Mouse (Mus musculus): ENCODE data around the gene Cpne9.

The Cpne9 gene

DNA sequence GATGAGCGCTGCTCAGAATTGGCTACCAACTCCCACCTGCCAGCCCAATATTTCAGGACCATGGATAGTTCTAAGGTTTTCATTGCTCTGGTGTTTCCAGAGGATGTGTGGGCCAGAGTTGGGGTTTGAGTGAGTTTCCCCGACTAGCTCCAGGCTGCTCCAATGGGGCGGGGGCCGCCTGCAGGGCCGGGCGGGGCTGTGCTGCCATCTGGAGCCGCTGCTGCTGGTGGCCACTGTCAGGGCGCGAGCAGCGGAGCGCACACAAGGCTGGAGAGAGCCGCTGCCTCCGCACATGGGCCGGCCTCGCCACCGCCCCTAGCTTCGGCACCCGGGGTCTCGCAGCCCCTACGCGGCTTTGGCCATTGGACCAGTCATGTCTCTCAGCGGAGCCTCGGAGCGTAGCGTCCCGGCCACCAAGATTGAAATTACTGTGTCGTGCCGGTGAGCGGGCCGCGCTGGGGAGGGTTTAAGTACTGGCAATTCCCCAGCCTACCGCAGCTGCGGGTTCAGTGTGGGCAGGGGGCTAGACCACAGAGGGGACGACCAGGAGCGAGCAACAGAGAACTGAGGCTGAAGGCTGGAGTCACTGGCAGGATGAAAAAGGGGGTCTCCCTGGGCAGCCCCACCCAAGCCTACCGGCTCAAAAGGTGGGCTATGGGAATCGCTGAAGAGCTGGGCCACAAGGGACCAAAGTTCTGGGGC is at the start of gene Cpne9:
Cpne9 (plus strand) TSS at position 207 of the 702 bp plus-strand sequence.
- peak in 1 of 2 experiments; percentile 38 for DNase-seq (ENCODE audit: low spot score in 2 of 2)

DNA sequence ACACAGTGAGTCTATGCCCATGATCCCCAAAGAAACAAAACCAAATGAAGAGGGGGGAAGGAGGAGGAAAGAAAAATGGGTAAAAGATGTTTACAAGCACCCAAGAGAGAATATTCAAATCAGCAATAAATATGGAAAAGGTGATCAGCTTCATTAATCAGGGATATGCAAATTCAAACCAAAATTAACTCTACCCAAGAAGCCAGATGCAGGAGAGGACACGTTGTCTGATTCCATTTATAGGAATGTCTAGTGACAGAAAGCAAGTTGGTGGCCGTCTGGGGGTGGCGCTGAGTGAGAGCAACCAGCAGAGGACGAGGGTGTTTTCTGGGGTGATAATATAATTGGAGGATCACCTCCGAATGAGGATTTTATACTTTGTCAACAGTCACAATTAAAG is 47.0 kb upstream of the Cpne9 start:
- no peak for DNase-seq (ENCODE audit: low spot score in 2 of 2)

DNA sequence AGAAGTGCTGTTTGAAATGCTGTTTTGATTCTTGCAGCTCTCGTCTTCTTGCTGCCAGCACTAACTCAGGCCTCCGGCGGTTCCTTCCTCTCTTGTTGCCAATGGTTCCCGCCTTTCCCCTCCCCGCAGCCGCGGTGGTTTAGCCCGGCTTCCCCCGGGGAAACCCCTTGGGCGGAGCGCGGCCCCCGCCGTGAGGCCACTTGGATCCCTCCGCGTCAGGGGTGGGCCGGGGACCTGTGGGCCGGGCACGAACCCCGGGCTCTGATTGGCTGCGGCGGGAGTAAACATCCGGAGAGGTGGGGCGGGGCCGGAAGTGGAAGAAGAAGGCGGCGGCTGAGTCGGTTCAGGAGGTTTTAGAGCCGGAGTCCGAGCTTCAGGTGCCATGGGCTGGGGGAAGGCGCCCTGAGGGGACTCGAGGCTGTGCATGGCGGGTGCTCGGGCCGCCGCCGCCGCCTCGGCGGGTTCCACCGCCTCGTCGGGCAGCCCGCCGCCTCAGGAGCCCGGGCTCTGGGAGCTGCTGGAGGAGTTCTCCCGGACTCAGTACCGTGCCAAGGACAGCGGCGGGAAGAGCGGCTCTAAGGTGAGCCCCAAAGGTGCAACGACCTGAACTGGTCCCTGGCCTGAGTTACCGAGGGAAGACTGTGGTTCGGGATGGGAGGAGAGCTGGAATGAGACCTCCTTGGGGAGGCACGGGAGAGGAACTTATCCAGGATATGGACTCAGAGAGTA is 44.4 kb upstream of the Cpne9 start, which contains the start of gene Mtmr14:
Mtmr14 (plus strand) TSS at position 302 of the 729 bp plus-strand sequence.
- DNase-seq (ENCODE audit: low spot score in 2 of 2): peak; percentile 97 to 98

DNA sequence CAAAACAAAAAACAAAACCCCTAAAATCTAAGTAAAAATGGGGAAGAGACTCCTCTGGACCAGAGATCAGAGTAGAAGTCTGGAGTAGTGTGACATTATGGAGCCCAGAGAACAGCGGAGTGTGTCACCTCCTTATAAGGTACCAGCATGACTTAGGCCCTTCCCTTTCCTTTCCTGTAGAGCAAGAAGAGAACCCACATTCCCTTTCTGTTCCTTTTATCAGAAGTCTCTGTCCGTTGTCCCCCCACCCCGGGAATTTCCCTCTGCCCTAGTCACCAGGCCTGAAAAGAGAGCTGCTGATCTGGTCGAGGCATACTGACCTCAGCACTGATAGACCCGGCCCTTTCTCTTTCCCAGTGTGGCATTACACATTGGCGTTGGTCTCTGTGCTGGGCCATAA is 43.7 kb upstream of the Cpne9 start:
- DNase-seq (ENCODE audit: low spot score in 2 of 2): no peak

DNA sequence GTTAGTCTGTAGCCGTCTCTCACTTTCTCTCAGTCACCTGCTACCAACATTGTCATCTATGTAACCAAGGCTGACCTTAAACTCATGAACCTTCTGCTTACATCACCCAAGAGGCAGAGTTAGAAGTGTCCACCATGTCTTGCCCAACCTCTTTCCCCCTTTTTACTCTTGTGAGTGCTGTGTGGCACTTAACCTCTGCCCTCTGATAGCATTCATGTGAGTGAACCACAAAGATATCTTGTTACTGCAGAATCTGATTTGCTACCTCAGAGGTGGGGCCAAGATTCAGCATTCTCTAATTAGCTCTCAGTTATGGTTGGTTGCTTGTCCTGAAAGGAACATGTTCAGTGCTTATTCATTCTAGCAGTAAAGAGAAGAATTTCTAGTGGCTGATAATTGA is 39.4 kb upstream of the Cpne9 start:
- no peak for DNase-seq (ENCODE audit: low spot score in 2 of 2)

DNA sequence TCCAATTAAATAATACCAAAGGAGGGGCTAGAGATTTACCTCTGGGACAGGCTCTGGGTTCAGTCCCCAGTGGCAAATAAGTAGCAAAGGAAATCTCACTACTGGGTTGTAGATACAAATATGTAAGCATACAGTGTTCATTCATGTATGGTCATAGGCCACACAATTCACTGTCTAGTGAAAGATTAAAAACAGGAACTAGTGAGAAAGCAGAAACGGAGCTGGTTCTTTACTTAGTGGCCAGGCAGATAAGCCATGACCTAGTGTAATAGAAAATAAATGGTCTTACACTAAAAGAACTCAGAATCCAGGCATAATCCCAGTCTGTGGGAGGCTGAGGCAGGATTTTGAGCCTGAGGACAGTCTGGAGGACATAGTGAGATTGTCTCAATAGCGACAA is 36.5 kb upstream of the Cpne9 start:
- DNase-seq (ENCODE audit: low spot score in 2 of 2): no peak

DNA sequence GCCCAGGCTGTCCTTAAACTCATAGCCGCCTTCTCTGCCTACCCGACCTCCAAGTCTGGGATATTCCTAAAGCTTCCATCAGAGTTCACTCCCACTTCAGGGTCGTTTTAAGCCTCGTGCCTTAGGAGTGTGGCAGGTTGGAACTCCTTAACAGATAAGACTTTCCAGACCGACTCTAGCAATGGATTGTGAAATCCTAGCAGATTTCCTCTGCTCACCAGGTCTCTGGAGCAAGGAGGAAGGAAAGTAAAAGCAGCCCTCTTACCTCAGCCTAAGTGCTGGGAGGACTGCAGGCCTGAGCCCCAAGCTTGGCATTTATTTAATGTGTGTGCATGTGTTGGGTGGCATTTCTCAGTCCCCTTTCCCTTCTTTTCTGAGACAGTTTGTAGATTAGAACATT is 31.3 kb upstream of the Cpne9 start:
- no peak for DNase-seq (ENCODE audit: low spot score in 2 of 2)

DNA sequence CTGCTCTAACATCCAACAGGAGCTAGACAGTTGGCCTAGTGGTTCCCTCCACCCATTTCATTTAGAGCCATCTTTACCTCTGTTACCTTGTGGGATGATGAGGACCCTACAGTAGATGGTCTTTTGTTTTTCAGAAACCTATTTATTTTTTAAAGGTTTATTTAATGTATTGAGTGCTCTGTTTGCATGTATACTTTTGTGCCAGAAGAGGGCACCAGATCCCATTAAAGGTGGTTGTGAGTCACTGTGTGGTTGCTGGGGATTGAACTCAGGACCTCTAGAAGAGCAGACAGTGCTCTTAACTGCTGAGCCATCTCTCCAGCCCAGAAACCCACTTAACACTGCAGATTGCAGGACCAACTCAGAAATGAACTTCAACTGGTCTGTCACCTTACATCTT is 30.2 kb upstream of the Cpne9 start:
- DNase-seq (ENCODE audit: low spot score in 2 of 2): no peak

DNA sequence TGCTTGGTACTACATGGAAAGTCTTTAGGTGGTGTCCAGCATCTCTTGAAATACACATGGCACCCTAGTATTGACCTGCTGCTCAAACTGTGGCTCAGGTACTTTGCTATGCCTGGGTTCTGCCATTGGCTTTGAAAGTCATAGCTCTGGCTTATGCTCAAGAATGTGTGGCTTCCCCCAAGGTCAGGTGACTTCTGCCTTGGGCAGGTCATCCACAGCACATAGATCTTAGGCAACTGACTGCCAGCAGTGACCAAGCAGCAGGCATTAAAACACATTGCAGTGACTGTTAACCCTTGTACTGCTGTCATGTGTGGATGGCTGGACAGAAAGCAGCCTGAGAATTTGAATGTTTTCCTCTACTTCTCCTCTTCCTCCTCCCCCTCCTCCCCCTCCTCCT is 27.2 kb upstream of the Cpne9 start:
- no peak for DNase-seq (ENCODE audit: low spot score in 2 of 2)

DNA sequence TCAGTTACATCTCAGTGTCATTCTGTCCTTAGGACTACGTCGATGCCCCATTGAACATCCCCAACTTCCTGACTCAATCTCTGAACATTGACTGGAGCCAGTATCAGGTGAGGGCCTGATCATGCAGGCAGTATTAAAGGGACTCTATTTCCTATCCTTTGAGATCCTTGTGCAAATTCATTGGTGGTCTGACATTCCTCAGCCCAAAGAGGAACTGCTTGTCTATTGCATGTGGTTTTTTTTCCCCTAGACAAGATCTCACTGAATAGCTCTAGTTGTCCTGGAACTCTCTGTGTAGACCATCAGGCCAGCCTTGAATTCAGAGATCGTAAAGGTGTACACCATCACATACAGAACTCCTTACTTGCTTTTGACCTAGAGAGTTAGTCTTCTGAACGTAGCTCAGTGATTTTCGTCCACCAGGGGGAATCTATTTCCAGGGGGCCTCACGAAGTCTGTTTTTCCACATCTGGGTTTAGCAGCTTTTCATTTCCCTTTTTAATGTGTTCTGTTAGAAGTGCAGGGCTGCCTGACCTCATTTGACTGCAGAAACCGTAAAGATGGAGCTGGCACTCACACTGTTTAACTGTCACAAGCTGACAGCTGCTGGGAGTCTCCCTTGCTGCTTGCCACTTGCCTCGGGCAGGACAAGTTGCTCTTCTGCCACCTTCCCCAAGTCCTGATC is 20.8 kb upstream of the Cpne9 start:
- no peak for DNase-seq (ENCODE audit: low spot score in 2 of 2)

DNA sequence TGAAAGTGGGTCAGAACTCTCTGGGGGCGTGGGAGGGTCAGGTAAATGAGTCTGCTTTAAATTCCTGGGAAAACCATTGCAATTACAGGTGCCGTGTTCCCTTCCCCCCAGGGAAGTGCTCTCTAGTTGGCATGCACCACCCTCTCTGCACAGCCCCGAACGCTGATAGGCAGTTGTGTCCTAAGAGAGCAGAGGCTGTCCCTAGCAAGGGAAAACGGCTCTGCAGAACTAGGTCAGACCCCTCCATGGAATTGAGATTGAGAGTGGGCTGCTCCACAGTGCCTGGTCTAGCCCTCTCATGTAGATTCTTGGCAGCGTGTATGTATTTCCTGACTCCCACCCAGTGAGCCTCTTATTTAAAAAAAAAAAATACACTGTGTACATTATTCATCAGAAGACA is 18.6 kb upstream of the Cpne9 start:
- no peak for DNase-seq (ENCODE audit: low spot score in 2 of 2)

DNA sequence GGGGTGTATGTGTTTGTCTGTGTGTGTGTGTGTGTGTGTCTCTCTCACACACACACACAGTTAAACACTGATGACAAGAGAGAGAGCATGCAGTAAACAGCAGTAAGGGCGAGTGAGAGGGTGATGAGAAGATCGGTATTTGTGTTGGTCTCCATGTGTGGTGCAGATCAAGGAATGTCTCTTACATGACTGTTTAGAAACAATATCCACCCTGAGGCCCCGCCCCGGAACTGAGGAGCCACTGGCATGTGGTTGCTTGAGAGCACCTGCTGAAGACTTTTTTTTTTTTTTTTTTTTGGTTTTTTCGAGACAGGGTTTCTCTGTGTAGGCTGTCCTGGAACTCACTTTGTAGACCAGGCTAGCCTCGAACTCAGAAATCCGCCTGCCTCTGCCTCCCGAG is 17.7 kb upstream of the Cpne9 start:
- DNase-seq (ENCODE audit: low spot score in 2 of 2): no peak

DNA sequence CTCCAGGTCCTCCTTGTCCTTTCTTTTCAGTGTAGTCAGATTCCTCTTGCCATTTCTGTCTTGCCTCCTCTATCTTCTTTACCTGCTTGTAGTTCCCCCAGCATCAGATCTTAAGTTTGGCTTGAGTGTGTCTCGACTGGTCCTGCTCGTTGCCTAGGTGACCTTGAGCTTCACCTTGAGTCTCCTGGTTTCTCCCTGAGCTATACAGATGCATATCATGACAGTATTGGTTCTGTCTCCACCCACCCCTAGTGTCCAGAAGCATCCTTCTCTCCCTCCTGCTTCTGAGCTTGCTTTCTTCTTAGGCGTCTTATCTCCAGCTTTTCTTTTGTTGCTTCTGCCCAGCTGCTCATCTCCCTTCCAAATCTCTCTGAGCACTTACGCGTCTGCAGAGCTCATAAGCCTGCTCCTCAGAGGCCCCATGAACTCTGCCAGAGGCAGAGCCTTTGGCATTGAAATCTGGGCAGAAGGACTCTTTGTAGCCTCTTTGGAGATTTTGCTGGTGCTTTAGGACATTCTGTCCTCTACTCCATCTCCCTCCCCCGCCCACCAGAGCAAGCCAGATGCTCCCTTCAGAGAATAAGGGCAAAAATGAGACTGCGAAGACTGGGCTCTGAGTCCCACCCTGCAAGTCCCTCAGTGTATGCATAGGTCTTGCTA is 15.0 kb upstream of the Cpne9 start:
- DNase-seq (ENCODE audit: low spot score in 2 of 2): no peak

DNA sequence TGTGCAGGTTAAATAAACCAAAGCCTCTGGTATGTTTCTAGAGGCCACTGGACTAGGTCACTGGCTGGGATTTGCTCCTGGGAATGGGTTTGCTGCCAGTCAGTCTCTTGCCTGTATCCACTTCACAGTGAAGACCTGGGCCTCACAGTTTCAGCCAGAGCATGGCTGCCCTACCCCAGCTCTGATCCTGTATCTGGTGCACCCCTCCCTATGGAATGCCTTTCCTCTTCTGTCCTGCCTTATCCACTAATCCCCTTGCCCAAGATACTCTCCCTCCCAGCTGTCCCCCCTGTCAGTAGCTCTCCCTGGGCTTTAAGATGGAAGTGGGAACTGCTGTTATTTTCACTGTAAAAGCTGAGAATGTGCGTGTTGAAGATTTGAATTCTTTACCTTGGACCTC is 14.1 kb upstream of the Cpne9 start:
- no peak for DNase-seq (ENCODE audit: low spot score in 2 of 2)

DNA sequence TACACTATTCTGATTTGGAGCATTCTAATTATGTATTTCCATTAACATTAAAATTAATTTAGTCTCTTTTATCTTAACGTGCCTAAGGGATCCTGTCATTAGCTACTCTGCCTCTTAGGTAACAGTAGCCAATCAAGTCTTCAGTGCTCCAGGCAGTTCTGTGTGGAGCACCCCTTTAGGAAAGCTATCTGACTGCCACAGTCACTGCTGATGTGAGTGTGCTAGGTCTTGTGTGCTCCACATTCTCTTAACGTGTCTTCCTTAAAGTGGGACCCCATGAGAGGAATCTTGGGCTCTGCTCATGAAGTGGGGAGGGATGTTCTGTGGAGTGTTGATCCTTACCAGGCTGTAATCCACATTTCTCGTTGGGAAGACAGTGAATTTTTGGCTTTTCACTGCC is 9.7 kb upstream of the Cpne9 start:
- DNase-seq (ENCODE audit: low spot score in 2 of 2): no peak

DNA sequence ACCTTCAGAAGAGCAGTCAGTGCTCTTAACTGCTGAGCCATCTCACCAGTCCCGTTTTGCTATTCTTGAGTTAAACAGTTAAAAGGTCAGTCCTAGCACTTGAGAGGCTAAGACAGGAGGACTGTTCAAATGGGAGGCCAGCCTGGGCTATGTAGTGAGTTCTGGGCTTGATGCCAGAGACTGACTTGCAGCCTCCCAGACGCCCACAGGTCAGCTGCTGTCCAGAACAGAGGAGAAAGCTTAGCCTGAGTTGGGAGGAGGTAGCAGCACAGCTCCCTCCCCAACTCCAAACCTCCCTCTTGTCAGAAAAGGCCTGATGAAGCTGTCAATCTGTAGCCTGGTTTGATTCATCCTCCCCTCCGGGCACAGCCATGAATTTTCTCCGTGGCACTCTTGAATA is 5.3 kb upstream of the Cpne9 start:
- no peak for DNase-seq (ENCODE audit: low spot score in 2 of 2)

DNA sequence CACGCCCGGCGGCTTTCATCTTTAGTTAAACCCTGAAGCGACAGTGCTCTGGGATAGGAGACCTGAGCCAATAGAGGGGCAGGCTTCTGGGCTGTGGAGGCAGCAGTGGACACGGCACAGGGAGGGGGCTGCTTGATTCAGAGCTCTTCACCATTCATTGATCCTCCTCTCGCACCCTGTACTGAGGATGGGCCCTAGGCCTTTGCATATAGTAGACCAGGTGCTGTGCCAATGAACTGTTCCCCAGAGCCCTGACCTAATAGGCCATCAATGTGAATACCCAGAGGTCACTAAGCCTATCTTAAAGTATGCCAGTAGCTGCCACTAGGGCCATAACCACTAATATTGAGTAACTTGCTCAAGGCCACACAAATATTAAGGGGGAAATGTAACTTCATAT is 431 bp upstream of the Cpne9 start:
- no peak for DNase-seq (ENCODE audit: low spot score in 2 of 2)

DNA sequence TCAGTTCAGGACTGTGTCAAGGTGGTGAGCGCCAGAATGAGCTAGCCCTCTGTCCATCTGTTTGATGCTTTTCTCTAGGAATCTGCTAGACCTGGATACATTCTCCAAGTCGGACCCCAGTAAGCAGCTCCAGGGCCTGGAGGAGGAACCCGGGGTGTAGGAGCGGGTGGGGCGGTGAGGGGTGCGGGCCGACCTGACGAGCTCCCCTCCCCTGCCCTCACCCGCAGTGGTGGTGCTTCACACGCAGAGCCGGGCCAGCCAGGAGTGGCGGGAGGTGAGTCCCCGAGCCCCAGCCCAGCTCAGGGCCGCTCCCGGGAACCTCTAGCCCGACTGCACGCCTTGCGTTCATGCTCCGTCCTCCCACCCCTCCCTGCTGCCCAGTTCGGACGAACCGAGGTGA is 862 bp downstream of the Cpne9 start:
- DNase-seq (ENCODE audit: low spot score in 2 of 2): no peak

DNA sequence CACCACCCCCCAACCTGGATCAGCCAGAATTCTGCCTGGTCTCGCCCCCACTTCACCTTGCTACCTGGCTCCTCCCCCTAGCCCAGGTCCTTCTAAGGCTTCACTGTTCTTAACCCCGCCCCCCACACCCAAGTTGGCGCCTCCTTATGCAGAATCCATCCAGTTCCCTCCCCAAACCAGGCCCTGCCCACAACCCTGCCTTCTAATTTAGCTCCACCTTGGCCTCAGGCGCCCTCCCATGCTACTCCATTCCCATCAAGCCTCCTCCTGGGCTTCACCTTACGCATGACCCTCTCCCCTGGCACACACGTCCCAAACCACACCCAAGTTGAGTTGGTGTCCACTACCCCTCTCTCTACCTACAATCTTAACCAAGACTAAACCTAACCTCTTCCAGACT is 1.4 kb downstream of the Cpne9 start:
- DNase-seq (ENCODE audit: low spot score in 2 of 2): no peak

DNA sequence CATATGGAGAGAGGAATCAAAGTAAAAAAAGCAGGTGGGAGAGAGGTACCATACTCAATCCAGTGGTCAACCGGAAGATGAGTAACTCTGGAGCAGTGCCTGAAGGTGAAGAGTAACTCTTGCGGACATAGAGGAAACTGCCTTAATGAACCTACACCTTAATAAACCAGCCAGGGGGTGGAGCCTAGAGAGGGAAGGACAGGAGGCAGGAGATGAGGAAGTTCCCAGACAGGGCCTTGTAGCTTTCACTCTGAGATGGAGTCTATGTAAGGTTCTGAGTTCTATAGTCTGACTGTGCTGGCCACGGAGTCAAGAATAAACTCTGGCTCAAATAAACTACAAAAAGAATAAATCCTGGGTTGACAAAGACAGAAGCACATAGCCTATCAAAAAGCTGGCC is 2.8 kb downstream of the Cpne9 start:
- DNase-seq (ENCODE audit: low spot score in 2 of 2): no peak

DNA sequence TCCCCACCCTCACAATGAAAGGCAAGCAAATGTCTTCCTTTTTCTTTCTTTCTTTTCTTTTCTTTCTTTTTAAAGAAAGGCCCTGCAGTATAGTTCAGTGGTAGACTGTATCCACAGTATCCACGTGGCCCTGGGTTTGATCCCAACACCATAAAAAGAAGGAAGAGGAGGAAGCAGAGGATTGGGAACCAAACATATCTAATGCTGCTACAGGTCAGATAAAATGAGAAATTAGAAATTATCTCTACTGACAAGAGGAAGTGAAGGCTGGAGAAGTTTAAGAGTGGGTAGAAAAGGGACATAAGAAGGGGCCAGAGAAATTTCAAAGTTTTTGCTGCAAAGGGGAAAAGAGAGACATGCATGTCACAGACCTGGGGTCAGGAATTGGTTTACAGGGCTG is 4.2 kb downstream of the Cpne9 start:
- DNase-seq (ENCODE audit: low spot score in 2 of 2): no peak

DNA sequence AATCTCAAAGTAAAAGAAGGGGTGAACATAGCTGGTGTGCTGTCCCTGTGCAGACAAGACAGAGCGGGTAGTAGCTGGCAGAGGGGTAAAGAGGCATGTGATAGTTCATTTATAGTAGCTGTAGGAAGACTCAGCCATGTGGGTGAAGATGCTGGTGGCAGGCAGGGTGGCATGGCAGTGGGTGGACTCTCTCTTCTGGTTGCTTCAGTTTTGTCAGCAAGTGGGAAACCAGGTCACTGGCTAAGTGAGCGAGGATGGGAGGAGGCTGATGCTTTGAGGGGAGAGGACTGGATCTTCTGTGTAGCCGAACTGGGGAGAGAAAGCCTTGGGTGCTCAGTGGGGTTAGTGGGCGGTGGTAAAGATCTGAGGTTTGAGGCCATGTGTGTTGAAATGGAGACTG is 5.1 kb downstream of the Cpne9 start:
- no peak for DNase-seq (ENCODE audit: low spot score in 2 of 2)

DNA sequence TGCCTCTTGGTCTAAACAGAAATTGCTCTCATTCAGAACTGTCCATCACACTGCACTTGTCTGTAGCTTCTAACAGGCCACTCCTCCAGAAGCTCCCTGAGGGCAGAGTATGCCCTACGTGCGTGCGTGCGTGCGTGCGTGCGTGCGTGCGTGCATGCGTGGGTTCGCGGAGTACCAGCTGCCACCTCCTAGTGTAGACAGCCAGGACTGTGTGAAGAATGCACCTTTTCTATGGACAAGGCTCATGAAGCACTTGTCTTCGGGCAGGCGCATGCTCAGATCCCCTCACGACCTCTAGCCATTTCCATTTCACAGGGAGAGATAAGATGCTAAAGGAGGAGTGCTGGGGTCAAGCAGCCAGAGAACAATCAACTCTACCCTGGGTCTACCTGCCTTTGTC is 7.2 kb downstream of the Cpne9 start:
- no peak for DNase-seq (ENCODE audit: low spot score in 2 of 2)

Measured in frontal cortex, postnatal 14 days (tissue).